Mouse (Mus musculus): ENCODE data around the gene Nfix.

- TF ChIP-seq CTCF (IDR thresholded peaks at IDR 0.05; ENCODE audit: low read depth, low read length) (no peak), POLR2A (IDR thresholded peaks at IDR 0.05; ENCODE audit: insufficient read depth, low read length) (no peak), EP300 (IDR thresholded peaks at IDR 0.05; ENCODE audit: insufficient read depth, low read depth, low read length) (no peak)
These were observed 36.0 kb downstream of the Nfix start for GRCm38 (mm10) chr8:84764100-84764499.

All from ES-Bruce4 (cell line).